Mouse (Mus musculus) hindbrain, embryonic 15.5 days (tissue): Measurements from ENCODE around the gene Slc6a12. TPM values are rescaled to one million over a fixed set of nuclear protein-coding genes. Genes with fewer than 3 reads are reported as not detected.

Experiments used
- ATAC-seq: fragments of 200-750 bp; cut with Nextera tagmentation; 2 replicates; pipeline ENCODE4 v1.8.0; 2017; ENCODE audit warnings: low read depth, moderate number of reproducible peaks, moderate TSS enrichment; ENCODE audit not compliant: low FRiP score
- H3K27ac ChIP-seq: fragments of 300-500 bp; sonication (generic); replicated peaks from 2 replicates; pipeline ENCODE4 v1.5.1; 2015; ENCODE audit warnings: mild to moderate bottlenecking, inconsistent platforms
- H3K27me3 ChIP-seq: fragments of 300-500 bp; sonication (generic); 2 replicates; pipeline ENCODE4 v1.6.1; 2015; ENCODE audit warnings: control low read depth, inconsistent platforms
- H3K36me3 ChIP-seq: fragments of 300-500 bp; sonication (generic); 2 replicates; pipeline ENCODE4 v1.6.1; 2015; ENCODE audit warnings: control low read depth, inconsistent platforms
- H3K4me1 ChIP-seq: fragments of 300-500 bp; sonication (generic); replicated peaks from 2 replicates; pipeline ENCODE4 v1.6.1; 2015; ENCODE audit warnings: control low read depth, inconsistent platforms
- H3K4me2 ChIP-seq: fragments of 300-500 bp; sonication (generic); 2 replicates; pipeline ENCODE4 v1.6.1; 2015; ENCODE audit warnings: moderate library complexity, mild to moderate bottlenecking, inconsistent platforms
- H3K4me3 ChIP-seq: fragments of 300-500 bp; sonication (generic); 2 replicates; pipeline ENCODE4 v1.5.1; 2015; ENCODE audit warnings: mild to moderate bottlenecking, inconsistent platforms
- H3K9ac ChIP-seq: fragments of 300-500 bp; sonication (generic); 2 replicates; pipeline ENCODE4 v1.6.1; 2015; ENCODE audit warnings: inconsistent platforms
- H3K9me3 ChIP-seq: fragments of 300-500 bp; sonication (generic); 2 replicates; pipeline ENCODE4 v1.6.1; 2016; ENCODE audit warnings: control low read depth, inconsistent platforms
- WGBS: fragments of 180-500 bp; shearing (Covaris S2); methylation state at CpG from one replicate; pipeline ENCODE4 v1.1.7; 2015; 5-methylcytosine and 5-hydroxymethylcytosine counted together
- polyA plus RNA-seq: library from polyadenylated mRNA; unstranded; fragments of >200 nt; fragmentation: Nextera tagmentation; extraction: Ambion mirVana; gene quantifications from 2 replicates; pipeline ENCODE4 v1.2.1, GENCODE M21; 2015

The Slc6a12 gene
- polyA plus RNA-seq, 1 experiment from 2014 or later = 1.3 TPM

- Histone ChIP-seq H3K4me1 (peaks cover 18% of the 10 kb centered on the region), H3K9me3 (no peaks in the 10 kb centered on the region), H3K4me2 (no peak overlapping the region), H3K4me3 (no peak overlapping the region), H3K27me3 (no peaks in the 10 kb centered on the region), H3K27ac (no peak overlapping the region), H3K9ac (no peak overlapping the region), H3K36me3 (no peaks in the 10 kb centered on the region)
- peak; percentile 24; the same call in 1 of the 2 replicates for ATAC-seq
- 62% methylated on average over 10 of the region's 10 CpGs for WGBS
Measured at GRCm38 (mm10) chr6:121326486-121327069, 16.3 kb upstream of the Slc6a12 start.

- no peak overlapping the region for H3K4me2 ChIP-seq
Measured at GRCm38 (mm10) chr6:121328417-121328884, 14.4 kb upstream of the Slc6a12 start.

GRCm38 (mm10) chr6:121329848-121330508 lies 12.9 kb upstream of the Slc6a12 start:
- 11% methylated on average over 10 of the region's 10 CpGs for WGBS
- no peaks in the 10 kb centered on the region for H3K36me3 ChIP-seq
- peaks cover 18% of the 10 kb centered on the region for H3K4me1 ChIP-seq
- no peak overlapping the region for H3K4me3 ChIP-seq
- no peak for ATAC-seq
- no peaks in the 10 kb centered on the region for H3K9me3 ChIP-seq
- H3K27me3 ChIP-seq = no peaks in the 10 kb centered on the region
- no peak overlapping the region for H3K27ac ChIP-seq
- no peak overlapping the region for H3K4me2 ChIP-seq
- no peak overlapping the region for H3K9ac ChIP-seq

More at GRCm38 (mm10) chr6:121328417-121328884, 14.4 kb upstream of the Slc6a12 start:
- Histone ChIP-seq H3K9me3 (no peaks in the 10 kb centered on the region), H3K27me3 (no peaks in the 10 kb centered on the region), H3K4me3 (no peak overlapping the region), H3K27ac (no peak overlapping the region; the same call in 1 of the 2 replicates), H3K36me3 (no peaks in the 10 kb centered on the region), H3K9ac (no peak overlapping the region), H3K4me1 (peaks cover 18% of the 10 kb centered on the region)
- ATAC-seq = peak; percentile 46
- WGBS = 45% methylated on average over 9 of the region's 9 CpGs

- Histone ChIP-seq H3K9me3 (no peaks in the 10 kb centered on the region), H3K27ac (no peak overlapping the region), H3K27me3 (0 out of 2 replicates have a peak, but pooled peaks cover 2% of the 10 kb centered on the region), H3K4me2 (no peak overlapping the region), H3K4me3 (no peak overlapping the region), H3K36me3 (no peaks in the 10 kb centered on the region), H3K9ac (no peak overlapping the region), H3K4me1 (no peaks in the 10 kb centered on the region)
- 90% methylated on average over 9 of the region's 9 CpGs for WGBS
- ATAC-seq = no peak
Measured at GRCm38 (mm10) chr6:121335841-121336240, 7.0 kb upstream of the Slc6a12 start.

- Histone ChIP-seq H3K27ac (no peak overlapping the region), H3K9me3 (no peaks in the 10 kb centered on the region), H3K4me1 (no peaks in the 10 kb centered on the region), H3K4me3 (no peak overlapping the region), H3K27me3 (0 out of 2 replicates have a peak, but pooled peaks cover 2% of the 10 kb centered on the region), H3K4me2 (no peak overlapping the region), H3K9ac (no peak overlapping the region), H3K36me3 (no peaks in the 10 kb centered on the region)
- WGBS = 81% methylated on average over 8 of the region's 8 CpGs
- no peak for ATAC-seq
Measured at GRCm38 (mm10) chr6:121336558-121336957, 6.3 kb upstream of the Slc6a12 start.

GRCm38 (mm10) chr6:121337229-121337628 lies 5.6 kb upstream of the Slc6a12 start:
- H3K27ac ChIP-seq = no peak overlapping the region
- no peak overlapping the region for H3K4me3 ChIP-seq
- WGBS = 92% methylated on average over 9 of the region's 9 CpGs
- H3K4me2 ChIP-seq = no peak overlapping the region
- no peaks in the 10 kb centered on the region for H3K9me3 ChIP-seq
- 0 out of 2 replicates have a peak, but pooled peaks cover 2% of the 10 kb centered on the region for H3K27me3 ChIP-seq
- no peak for ATAC-seq
- no peaks in the 10 kb centered on the region for H3K36me3 ChIP-seq
- H3K4me1 ChIP-seq = no peaks in the 10 kb centered on the region
- H3K9ac ChIP-seq = no peak overlapping the region

- WGBS = 22% methylated on average over 3 of the region's 3 CpGs
- Histone ChIP-seq H3K9me3 (no peaks in the 10 kb centered on the region), H3K9ac (no peak overlapping the region), H3K4me2 (no peak overlapping the region), H3K36me3 (no peaks in the 10 kb centered on the region), H3K4me3 (no peak overlapping the region), H3K27me3 (0 out of 2 replicates have a peak, but pooled peaks cover 2% of the 10 kb centered on the region), H3K27ac (no peak overlapping the region), H3K4me1 (no peaks in the 10 kb centered on the region)
- peak; percentile 70 for ATAC-seq
Measured at GRCm38 (mm10) chr6:121337770-121338518, 4.9 kb upstream of the Slc6a12 start.

GRCm38 (mm10) chr6:121338519-121338896 lies 4.4 kb upstream of the Slc6a12 start:
- peak; percentile 25; the same call in 1 of the 2 replicates for ATAC-seq
- H3K4me3 ChIP-seq = no peak overlapping the region
- no peaks in the 10 kb centered on the region for H3K36me3 ChIP-seq
- H3K4me2 ChIP-seq = no peak overlapping the region
- H3K9ac ChIP-seq = no peak overlapping the region
- H3K27ac ChIP-seq = no peak overlapping the region
- no peaks in the 10 kb centered on the region for H3K4me1 ChIP-seq
- 61% methylated on average over 4 of the region's 4 CpGs for WGBS
- 0 out of 2 replicates have a peak, but pooled peaks cover 2% of the 10 kb centered on the region for H3K27me3 ChIP-seq
- no peaks in the 10 kb centered on the region for H3K9me3 ChIP-seq

- ATAC-seq = no peak
- no peaks in the 10 kb centered on the region for H3K4me1 ChIP-seq
- no peaks in the 10 kb centered on the region for H3K36me3 ChIP-seq
- no peak overlapping the region for H3K4me3 ChIP-seq
- H3K27ac ChIP-seq = no peak overlapping the region
- no peaks in the 10 kb centered on the region for H3K9me3 ChIP-seq
- 82% methylated on average over 6 of the region's 6 CpGs for WGBS
- H3K4me2 ChIP-seq = no peak overlapping the region
- no peak overlapping the region for H3K9ac ChIP-seq
- no peaks in the 10 kb centered on the region for H3K27me3 ChIP-seq
Measured at GRCm38 (mm10) chr6:121341650-121342049, 1.2 kb upstream of the Slc6a12 start.

GRCm38 (mm10) chr6:121343771-121344123 lies 871 bp downstream of the Slc6a12 start:
- 70% methylated on average over 6 of the region's 6 CpGs for WGBS
- H3K36me3 ChIP-seq = no peaks in the 10 kb centered on the region

GRCm38 (mm10) chr6:121344329-121344728 lies 1.5 kb downstream of the Slc6a12 start:
- Histone ChIP-seq H3K9ac (no peak overlapping the region), H3K27ac (no peak overlapping the region), H3K4me2 (no peak overlapping the region), H3K4me1 (no peaks in the 10 kb centered on the region), H3K4me3 (no peak overlapping the region), H3K9me3 (no peaks in the 10 kb centered on the region), H3K27me3 (no peaks in the 10 kb centered on the region), H3K36me3 (no peaks in the 10 kb centered on the region)
- ATAC-seq = no peak
- WGBS = 59% methylated on average over 5 of the region's 5 CpGs

More at GRCm38 (mm10) chr6:121343771-121344123, 871 bp downstream of the Slc6a12 start:
- Histone ChIP-seq H3K9me3 (no peaks in the 10 kb centered on the region), H3K4me3 (no peak overlapping the region), H3K27me3 (no peaks in the 10 kb centered on the region), H3K27ac (no peak overlapping the region), H3K4me2 (no peak overlapping the region), H3K9ac (no peak overlapping the region), H3K4me1 (no peaks in the 10 kb centered on the region)
- ATAC-seq = no peak

GRCm38 (mm10) chr6:121346428-121346827 lies 3.6 kb downstream of the Slc6a12 start:
- no peak overlapping the region for H3K4me3 ChIP-seq
- no peak for ATAC-seq
- no peaks in the 10 kb centered on the region for H3K4me1 ChIP-seq
- no peaks in the 10 kb centered on the region for H3K9me3 ChIP-seq
- H3K4me2 ChIP-seq = no peak overlapping the region
- no peaks in the 10 kb centered on the region for H3K36me3 ChIP-seq
- H3K9ac ChIP-seq = no peak overlapping the region
- 45% methylated on average over 8 of the region's 8 CpGs for WGBS
- H3K27me3 ChIP-seq = no peaks in the 10 kb centered on the region
- H3K27ac ChIP-seq = no peak overlapping the region
